ENCODE assay signal across 8 mouse cellular contexts in the genomic region with DNA sequence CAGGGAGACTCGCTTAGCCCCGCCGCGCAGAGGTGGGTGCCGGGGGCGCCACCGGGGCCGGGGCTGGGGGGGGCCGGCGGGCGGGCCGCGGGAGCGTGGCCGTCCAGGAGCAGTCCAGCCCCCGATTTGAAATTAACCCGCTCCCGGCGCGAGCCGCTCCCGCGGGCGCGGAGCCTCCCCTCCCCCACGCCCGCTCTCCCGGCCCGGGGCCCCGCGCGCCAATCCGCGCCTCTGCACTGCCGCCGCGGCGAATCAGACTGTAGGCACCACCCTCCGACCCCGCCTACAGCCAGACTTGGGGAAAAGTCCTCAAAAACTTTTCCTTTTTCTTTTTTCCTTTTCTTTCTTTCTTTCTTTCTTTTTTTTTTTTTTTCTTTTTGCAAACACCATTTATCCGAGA. TPM values are rescaled to one million over a fixed set of nuclear protein-coding genes. Genes with fewer than 3 reads are reported as not detected.
A peak's percentile ranks its signal among the peaks of the same experiment; 100 is the strongest.
DNase-seq lines count a peak whose midpoint lies in the region; ATAC-seq and TF ChIP-seq lines count a peak whose summit lies in the region.

A gene (minus strand): TSS at position 111 of the 400 bp plus-strand sequence.

- H3K36me3 ChIP-seq in kidney, adult 2 months (ENCODE audit: control insufficient read depth, insufficient read depth, low read length) = no peaks in the 10 kb centered on the region
- H3K36me3 ChIP-seq in lung, embryonic 16.5 days (ENCODE audit: control insufficient read depth, insufficient read depth, low read length) = peaks cover 11% of the 10 kb centered on the region

- peak within 1 kb of the TSS; percentile 89 for H3K9ac ChIP-seq in lung, embryonic 16.5 days (ENCODE audit: low read length)

- peak within 1 kb of the TSS; percentile 52 for H3K4me3 ChIP-seq in kidney, adult 2 months (ENCODE audit: insufficient read depth, low read depth, low read length)
- H3K4me3 ChIP-seq in lung, embryonic 16.5 days (ENCODE audit: low read length) = peak within 1 kb of the TSS; percentile 92

- H3K4me1 ChIP-seq in kidney, adult 2 months (ENCODE audit: control insufficient read depth, insufficient read depth, low read length) = peaks cover 3% of the 10 kb centered on the region; the same call in 1 of the 2 replicates
- peaks cover 18% of the 10 kb centered on the region for H3K4me1 ChIP-seq in lung, embryonic 16.5 days (replicated peaks; ENCODE audit: control insufficient read depth, insufficient read depth, low read length)

- DNase-seq in 3T3-L1 (ENCODE audit: low read depth, low spot score) = peak; percentile 68
- DNase-seq in adipocyte (ENCODE audit: low spot score) = peak; percentile 55
- DNase-seq in embryo, embryonic 11.5 days (ENCODE audit: low read depth, low spot score) = peak; percentile 68
- DNase-seq in heart, adult 8-10 months (ENCODE audit: low spot score) = peak; percentile 50
- peak; percentile 82 for DNase-seq in kidney, adult 2 months
- DNase-seq in retina, postnatal 1 day = peak; percentile 86
- DNase-seq in urinary bladder, postnatal 14 days (ENCODE audit: low spot score) = peak; percentile 85

- no peak for TF ChIP-seq CTCF in kidney, adult 2 months (conservative IDR thresholded peaks at IDR 0.05; ENCODE audit: insufficient read depth, insufficient read length, low read depth, low read length)

- WGBS in kidney, adult 2 months = under 1% methylated on average over 41 of the region's 41 CpGs
- 2% methylated on average over 33 of the region's 41 CpGs for WGBS in lung, embryonic 16.5 days

- no peak within 1 kb of the TSS for H3K27ac ChIP-seq in kidney, adult 2 months (ENCODE audit: insufficient read depth, low read depth, low read length)
- peak within 1 kb of the TSS; percentile 92 for H3K27ac ChIP-seq in lung, embryonic 16.5 days (ENCODE audit: low read length)

- TF ChIP-seq POLR2A in kidney, adult 2 months (IDR thresholded peaks at IDR 0.05; ENCODE audit: low read depth, low read length) = no peak

- H3K4me2 ChIP-seq in lung, embryonic 16.5 days (ENCODE audit: low read depth, low read length) = peak within 1 kb of the TSS; percentile 93

- peak; percentile 86 for ATAC-seq in lung, embryonic 16.5 days (ENCODE audit: low read depth)

- no peaks in the 10 kb centered on the region for H3K27me3 ChIP-seq in kidney, adult 2 months (replicated peaks; ENCODE audit: control insufficient read depth, insufficient read depth, low read length)
- no peaks in the 10 kb centered on the region for H3K27me3 ChIP-seq in lung, embryonic 16.5 days (ENCODE audit: control insufficient read depth, insufficient read depth, low read depth, low read length)

- H3K9me3 ChIP-seq in lung, embryonic 16.5 days (ENCODE audit: control insufficient read depth, low read length) = no peaks in the 10 kb centered on the region

RNA-seq across cellular contexts. Expression of the gene that starts here (rescaled TPM):
- total RNA-seq in heart, adult 8-10 months (2022) = 1 to 10 TPM in 3 of 4 experiments, under 1 TPM in 1; 0.87 to 2.1 (median 1.2) TPM
- polyA plus RNA-seq in kidney, adult 2 months (2012; rRNA removed) = 0.12 and 0.28 TPM in 2 replicates
- polyA plus RNA-seq in lung, embryonic 16.5 days (2015; fragmentation: Nextera tagmentation; extraction: Ambion mirVana) = 20.5 and 22.0 TPM in 2 replicates

Comparison
In these comparisons a context has a peak if more than half of its experiments do, and no peak if none do; other contexts are left out.
1. RNA of the gene that starts here (polyA plus RNA-seq): 20.5 to 22.0 TPM in lung, embryonic 16.5 days; 0.12 to 0.28 TPM in kidney, adult 2 months; every median in the first group is over 10 times any median in the second.
2. Peak in DNase-seq and H3K4me3 ChIP-seq in kidney, adult 2 months; RNA of the gene not detected or under 1 TPM.
3. Peak in every context shown above with its lines, with median percentiles within 50 percentile points of each other: DNase-seq.